Mouse (Mus musculus) thymus, adult 2 months (tissue): ENCODE results near the gene Oser1.

Source experiments
- CTCF ChIP-seq: fragments of 200-500 bp; IDR thresholded peaks from 2 replicates; pipeline ENCODE4 v1.5.1; 2012; ENCODE audit warnings: mild to moderate bottlenecking, control low read depth, low read length, moderate library complexity, borderline replicate concordance; ENCODE audit not compliant: control insufficient read depth, poor library complexity, insufficient read depth; ENCODE audit errors: extremely low read depth
- POLR2A ChIP-seq: fragments of 200-500 bp; IDR thresholded peaks from 2 replicates; pipeline ENCODE4 v1.6.1; 2012; ENCODE audit warnings: mild to moderate bottlenecking, low read length, control low read depth, moderate library complexity; ENCODE audit not compliant: control insufficient read depth, poor library complexity, insufficient read depth; ENCODE audit errors: extremely low read depth

DNA sequence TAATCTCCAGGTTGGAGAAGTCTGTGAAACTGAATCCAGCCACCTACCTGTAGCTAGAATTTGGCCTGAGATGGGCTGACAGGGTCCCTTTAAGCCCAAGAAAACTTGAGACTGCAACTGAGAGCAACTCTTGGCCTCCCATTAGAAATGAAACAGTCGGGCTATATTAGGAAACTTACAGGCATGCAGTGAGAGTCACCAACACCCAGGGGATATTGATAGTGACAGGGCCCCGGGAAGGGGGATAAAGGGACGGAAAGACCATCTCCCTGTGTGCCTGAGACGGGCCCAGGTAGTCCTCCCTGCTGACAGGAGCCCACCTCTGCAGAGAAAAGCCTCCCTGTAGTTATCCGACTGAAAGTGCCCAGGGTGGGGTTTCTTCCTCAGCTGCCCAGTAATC is 45.1 kb downstream of the Oser1 start:
- TF ChIP-seq CTCF (no peak), POLR2A (no peak)
